Mouse (Mus musculus): Measurements from ENCODE around the gene Gab1.

The Gab1 gene

DNA sequence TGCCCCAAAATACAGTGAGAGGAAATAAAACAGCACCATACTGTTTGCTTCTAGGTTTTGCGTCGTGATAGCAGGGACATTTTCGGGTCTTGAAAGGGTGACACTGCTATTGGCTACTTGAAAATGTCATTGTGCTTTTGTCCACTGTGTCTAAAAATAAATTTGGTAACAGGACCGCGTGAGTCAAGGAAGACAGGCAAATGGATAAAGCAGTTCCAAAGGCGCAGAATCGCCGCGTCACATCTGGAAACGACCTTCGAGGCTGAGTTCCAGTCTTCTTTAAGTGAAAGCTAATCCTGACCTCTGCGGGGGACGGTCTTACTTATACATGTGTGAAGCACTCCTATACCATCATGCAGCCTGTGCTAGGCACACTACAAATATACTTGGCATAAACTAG is 35.0 kb downstream of the Gab1 start:
- DNase-seq (ENCODE audit: low read depth, low spot score), result no peak

GRCm38 (mm10) chr8:80843744-80844434 is 36.4 kb downstream of the Gab1 start:
- no peak for DNase-seq (ENCODE audit: low read depth, low spot score)

DNA sequence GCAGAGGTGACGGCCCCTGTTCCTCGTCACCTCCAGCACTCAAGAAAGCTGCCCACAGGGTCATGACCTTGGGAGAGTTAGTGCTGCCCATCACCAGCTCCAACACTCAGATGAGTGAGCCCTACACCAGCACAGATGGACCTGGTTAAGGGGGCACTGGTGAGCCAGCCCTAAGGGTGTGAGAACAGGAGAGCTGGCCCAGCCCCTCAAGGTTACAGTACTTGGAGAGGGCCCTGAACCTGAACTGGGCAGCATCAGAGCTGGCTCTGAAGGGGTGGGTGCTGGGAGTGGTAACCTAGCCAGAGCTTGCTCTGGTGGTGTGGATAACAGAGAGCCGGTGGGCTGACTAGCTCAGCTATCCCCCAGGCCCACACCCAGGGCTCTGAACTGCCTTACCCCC is 37.8 kb downstream of the Gab1 start:
- DNase-seq (ENCODE audit: low read depth, low spot score), result no peak

GRCm38 (mm10) chr8:80840090-80840489 is 40.2 kb downstream of the Gab1 start:
- DNase-seq (ENCODE audit: low read depth, low spot score), result no peak

GRCm38 (mm10) chr8:80838199-80838598 is 42.1 kb downstream of the Gab1 start:
- no peak for DNase-seq (ENCODE audit: low read depth, low spot score)

DNA sequence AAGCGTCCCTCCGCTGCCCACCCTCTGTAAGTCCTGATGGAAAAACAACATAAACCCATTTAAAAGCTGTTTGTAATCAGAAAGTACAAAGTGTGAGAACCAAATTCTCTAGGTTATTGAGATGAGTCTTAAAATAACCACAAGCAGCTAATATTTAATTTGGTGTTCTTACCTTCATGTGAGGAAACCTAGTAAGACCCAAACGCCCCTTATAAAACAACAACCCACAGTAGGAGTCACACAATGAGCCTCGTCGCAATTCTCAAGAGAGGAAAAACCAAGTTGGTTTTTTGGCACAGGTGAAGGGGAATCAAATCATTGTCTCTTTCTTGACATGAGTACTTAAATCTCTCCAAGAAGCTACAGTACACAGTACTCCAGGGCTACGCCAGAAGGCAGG is 44.9 kb downstream of the Gab1 start:
- no peak for DNase-seq (ENCODE audit: low read depth, low spot score)

GRCm38 (mm10) chr8:80834443-80834842 is 45.9 kb downstream of the Gab1 start:
- DNase-seq (ENCODE audit: low read depth, low spot score), result no peak

DNA sequence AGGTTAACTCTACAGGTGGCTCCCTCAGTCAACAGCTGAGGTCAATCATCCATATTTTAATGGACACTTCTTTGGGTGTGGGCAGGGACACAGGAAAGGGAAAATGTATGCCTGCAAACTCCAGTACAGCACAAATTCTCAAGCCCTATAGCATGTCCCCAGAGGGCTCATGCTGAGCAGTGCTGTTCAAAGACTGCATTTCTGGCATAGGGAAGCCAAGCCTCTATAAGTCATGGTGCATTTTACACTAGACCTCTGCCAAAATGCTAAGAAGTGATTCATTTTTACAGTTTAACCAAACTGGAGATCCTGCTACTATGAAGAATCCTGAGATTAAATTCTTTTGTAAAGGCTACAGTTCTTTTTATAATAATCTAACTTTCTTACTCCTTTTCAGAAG is 47.8 kb downstream of the Gab1 start:
- no peak for DNase-seq (ENCODE audit: low read depth, low spot score)

DNA sequence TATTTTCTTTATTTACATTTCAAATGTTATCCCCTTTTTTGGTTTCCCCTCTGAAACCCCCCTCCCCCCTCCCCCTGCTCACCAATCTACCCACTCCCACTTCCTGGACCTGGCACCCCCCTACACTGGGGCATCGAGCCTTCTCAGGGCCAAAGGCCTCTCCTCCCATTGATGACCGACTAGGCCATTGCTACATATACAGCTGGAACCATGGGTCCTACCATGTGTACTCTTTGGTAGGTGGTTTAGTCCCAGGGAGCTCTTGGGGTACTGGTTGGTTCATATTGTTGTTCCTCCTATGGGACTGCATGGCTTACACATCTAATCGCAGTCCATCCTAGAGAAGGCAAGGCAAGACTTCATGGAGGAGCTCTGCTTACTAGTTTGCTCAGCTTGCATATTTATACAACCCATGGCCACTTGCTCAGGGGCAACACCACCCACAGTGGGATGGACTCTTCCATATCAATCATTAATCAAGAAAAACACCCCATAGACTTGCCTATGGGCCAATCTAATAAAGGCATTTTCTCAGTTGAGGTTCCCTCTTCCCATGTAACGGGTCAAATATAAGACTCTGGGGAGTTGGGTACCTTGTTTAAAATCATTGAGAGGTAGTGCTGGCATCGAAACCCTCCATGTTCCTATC is 48.3 kb downstream of the Gab1 start:
- DNase-seq (ENCODE audit: low read depth, low spot score), result no peak

DNA sequence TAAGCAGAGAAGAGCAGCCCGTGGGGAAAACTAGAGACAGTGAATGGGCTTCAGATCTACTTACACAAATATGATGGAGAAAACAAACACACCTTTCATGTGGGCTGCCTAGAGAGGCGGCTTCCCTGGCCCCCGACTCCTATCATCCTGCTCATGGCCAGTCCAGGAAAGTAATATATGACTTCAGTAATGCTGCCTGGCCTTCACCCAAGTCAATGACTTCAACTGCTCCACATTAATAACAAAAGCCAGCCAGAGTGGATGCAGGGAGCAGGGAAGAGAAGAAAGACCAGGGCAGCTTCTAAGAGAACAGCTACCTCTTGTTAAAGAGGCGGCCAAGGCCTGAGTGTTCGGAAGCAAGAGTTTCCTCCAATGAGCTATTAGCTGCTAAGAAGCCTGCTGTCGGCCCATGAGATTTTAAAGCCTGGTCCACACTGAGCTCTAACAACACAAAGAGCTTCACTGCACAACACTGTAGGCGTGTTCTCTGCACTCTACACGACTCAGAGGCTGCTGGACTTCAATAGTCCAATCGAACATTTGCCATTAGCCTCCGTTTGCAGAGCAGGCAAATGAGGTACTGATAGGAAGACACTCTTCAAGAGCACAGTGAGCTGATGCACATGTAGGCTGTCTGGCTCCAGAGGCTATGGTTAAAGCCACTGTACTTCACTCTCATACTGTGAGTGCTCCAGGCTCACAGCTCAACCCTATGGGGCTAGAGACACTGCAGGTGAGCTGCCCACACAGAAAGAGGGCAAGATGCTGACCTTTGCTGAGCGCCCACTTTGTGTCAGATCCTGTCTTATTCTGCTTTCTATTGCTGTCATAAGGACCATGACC is 49.4 kb downstream of the Gab1 start:
- DNase-seq (ENCODE audit: low read depth, low spot score), result no peak

DNA sequence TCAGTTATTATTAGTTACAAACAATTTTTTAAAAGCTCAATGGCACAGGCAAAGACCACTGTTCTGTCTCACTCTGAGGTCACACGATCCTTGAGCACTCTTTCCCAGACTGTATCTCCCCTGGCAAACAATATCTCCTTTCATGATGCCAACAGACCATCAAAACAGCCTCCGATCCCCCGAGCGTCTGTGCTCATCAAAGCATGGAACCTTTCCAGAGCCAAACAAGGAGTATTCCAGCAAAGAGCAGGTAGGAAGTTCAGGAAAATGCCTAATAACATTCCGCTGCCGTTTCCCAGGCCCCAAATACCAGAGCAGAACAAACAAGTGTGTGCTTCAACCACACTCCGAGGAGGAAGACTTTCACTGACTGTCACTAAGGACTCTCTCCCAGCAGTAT is 50.2 kb downstream of the Gab1 start:
- no peak for DNase-seq (ENCODE audit: low read depth, low spot score)

GRCm38 (mm10) chr8:80826996-80827395 is 53.3 kb downstream of the Gab1 start:
- no peak for DNase-seq (ENCODE audit: low read depth, low spot score)

- no peak for DNase-seq (ENCODE audit: low read depth, low spot score)
Observed at GRCm38 (mm10) chr8:80825136-80825535, 55.2 kb downstream of the Gab1 start.

DNA sequence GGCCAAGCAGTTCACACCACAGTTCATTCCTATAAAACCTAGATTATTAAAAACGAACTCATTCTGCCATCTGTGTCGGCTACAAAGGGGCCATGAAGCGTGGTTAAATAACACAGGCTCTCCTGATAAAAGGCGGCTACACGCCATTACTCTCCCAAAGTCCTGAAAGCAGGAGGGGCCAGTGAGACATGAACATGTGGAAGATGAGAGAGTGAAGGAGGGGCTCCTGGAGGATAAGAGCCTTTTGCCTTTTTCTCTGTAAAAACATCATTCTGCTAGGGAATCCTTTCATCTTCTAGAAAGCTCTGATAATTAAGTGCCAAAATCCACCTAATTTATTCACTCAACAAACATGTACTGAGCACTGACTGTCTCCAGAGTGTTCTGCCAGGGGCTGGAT is 55.9 kb downstream of the Gab1 start:
- no peak for DNase-seq (ENCODE audit: low read depth, low spot score)

GRCm38 (mm10) chr8:80823250-80823649 is 57.1 kb downstream of the Gab1 start:
- no peak for DNase-seq (ENCODE audit: low read depth, low spot score)

DNA sequence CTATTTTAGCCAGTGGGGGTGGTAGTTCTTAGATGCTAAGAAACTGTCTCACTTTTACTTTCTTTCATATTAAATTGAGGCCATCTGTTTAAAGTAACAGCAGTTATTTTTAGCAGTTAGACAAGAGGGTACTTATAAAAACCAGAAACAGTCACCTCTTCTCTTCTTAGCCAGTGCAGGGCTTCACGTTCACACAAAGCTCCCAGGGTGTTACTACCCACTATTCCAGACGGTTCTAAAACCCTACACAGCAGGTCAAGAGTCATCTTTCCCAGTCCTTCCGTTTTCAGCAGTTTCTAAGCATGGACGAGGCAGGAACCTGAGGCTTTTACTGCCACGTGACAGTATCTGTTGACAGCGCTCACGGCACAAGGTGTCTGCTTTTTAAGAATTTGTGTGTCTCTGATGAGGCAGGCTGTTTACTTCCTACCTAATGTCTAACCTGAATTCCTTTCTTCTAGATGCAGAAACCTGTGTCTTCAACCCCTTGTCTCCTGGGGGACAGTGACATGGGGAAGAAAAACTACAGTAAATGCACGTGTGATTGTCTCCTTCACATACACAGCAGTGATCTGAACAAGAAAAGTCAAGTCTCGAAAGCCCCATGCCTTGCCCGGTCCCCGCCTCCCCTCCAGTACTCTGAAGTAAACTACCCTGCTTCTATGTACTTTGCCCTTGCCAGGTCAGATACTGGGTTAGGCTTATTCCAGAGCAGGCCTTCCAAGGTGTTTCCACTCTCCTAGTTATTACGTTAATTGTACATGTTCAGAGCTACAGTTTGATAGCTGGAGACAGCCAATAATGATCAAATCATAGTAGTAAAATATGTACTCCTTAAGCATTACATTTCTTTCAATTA is 58.7 kb downstream of the Gab1 start:
- no peak for DNase-seq (ENCODE audit: low read depth, low spot score)

DNA sequence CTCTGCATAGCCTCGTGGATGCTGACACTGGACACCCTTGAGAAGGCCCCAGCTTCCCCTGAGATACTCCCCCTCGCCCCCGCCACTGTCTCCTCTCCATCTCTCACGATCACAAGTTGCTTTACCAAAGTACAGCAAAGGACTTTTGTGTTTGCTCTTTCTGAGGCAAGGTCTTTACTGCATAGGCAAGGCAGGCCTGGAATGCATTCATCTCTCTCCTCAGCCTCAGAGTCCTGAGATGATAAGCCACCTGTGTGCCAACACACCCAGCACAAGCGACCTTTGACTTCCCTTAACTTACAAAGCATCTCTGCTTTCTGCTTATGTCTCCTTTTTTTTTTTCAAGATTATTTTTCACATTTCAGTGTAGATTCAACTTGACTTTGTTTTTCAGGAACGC is 61.3 kb downstream of the Gab1 start:
- no peak for DNase-seq (ENCODE audit: low read depth, low spot score)

DNA sequence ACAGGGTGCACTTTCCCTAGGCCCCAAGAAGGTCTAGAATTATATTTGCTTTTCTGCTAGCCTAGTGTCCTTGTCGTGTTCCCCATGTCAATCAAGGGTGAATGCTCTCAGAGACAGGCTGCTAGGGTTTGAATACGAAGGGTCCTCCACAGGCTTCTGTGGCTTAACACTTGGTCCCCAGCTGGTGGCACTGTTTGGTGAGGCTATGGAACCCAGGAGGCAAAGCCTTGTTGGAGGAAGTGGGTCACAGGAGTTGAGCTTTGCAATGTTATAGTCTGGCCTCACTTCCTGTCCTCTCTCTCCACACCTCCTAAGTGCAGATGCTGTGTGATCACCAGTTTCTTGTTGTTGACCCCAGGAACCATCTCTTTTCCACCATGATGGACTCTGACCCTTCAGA is 63.3 kb downstream of the Gab1 start:
- DNase-seq (ENCODE audit: low read depth, low spot score), result no peak

DNA sequence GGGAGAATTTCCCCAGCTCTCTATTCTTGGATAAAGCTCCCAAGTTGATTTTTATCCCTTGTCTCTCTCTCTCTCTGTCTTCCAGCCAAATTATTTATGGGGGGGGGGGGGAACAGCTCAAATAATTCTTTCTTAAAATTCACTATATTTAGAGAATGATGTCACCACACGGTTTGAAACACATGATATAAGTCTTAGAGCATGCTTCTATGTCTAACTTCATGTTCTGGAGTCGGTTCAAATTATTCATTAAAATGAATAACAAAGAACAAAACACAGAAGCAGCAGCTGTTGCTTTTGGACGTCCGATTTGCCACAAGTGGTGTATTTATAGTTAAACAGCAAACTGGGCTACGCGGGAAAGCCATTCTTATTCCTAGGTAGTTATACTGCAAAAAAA is 65.1 kb downstream of the Gab1 start:
- no peak for DNase-seq (ENCODE audit: low read depth, low spot score)

DNA sequence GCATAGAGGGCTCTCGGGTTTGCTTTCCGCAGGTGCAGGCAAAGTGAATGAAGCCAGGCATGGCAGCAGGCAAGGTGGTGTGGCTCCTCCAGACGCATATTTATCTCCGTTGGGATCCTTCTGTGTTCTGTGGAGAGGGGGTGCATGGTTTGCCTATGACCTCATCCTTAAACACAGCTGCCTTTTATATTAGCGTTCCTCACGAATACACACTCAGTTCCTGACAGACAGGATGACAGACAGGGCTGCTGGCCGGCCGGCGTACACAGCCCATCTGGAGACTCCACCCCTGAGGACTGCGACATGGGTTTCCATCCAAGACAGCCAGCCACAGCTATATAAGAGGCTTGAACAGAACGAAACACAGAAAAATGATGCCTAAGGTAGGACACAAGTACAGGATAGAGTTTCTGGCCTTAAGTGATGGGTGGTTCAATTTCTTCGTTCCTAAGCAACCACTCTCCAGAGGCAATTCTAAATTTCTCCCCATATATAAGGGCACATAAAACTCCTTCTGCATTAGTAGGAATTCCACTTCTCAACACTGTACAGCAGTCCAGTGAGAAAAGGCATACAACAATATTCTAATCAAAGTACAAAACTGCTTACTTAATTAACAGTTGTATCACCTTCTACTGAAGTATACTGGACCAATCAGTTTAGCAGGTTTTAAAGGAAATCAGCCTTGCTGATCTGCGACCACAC is 66.1 kb downstream of the Gab1 start:
- DNase-seq (ENCODE audit: low read depth, low spot score), result no peak

DNA sequence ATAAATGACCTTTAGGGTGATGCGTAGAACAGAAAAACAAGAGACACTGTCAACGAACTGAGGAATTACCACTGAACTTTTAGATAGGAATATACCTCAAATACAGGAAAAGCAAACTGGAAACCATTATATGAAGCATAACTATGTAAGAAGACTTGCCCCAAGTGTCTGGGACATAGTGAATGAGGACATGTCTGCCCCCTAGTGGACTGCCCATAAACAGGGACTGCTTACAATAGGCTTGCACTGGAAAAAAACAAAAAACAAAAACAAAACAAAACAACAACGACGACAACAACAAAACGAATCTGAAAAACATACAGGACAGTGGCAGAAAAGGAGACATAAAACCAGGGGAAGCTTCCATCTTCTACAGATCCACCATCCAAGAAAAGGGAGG is 66.9 kb downstream of the Gab1 start:
- DNase-seq (ENCODE audit: low read depth, low spot score), result peak; percentile 11
